Mouse (Mus musculus): ENCODE results near the gene Fggy. TPM values are rescaled to one million over a fixed set of nuclear protein-coding genes. Genes with fewer than 3 reads are reported as not detected.
A peak's percentile ranks its signal among the peaks of the same experiment; 100 is the strongest.

The Fggy gene
- 10 to 100 TPM; 18.3 to 22.1 TPM for total RNA-seq (2021)
- long read RNA-seq, experiment 1, transcript Fggy-202 (16 exons, 1,891 nt), result major isoform, 10 of 23 reads
- long read RNA-seq, experiment 1, partial matches to known transcripts, result 0 of 23 reads
- long read RNA-seq, experiment 1, other reads (novel, unspliced or antisense), result 12 of 23 reads
- long read RNA-seq, experiment 2, transcript Fggy-202 (16 exons, 1,891 nt), result major isoform, 6 of 20 reads
- long read RNA-seq, experiment 2, partial matches to known transcripts, result 2 of 20 reads
- long read RNA-seq, experiment 2, other reads (novel, unspliced or antisense), result 12 of 20 reads

DNA sequence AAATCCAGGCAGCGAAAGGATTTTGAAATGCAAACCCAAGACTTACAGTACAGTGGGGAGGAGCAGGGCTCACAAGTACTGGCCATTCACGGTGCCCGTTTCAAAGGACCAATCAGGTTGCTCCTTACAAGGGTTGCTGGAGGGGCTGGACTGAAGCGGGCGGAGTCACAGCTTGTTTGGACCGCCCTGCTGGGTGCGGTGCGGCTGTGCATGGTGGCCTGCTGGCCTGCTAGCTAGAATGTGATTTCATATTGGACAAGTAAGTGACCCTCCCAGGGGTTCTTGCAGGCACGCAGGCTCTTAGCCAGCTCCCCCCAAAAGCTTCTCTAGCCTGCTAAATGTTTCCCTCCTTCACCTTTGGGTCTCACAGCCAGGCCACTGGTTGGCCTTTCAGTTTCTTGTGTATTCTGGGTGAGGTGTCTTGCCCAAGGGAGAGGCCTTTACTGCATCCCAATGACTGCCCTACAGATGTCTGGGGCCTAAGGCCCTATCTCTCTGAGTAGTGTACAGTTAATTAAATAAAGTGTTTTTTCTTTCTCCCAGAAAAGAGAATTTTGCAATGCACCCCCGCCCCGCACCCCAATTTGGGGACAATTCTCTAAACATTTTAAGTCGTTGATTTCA is at the start of gene Fggy:
Gene Fggy, plus strand, starts transcription at position 175 of the 624 bp plus-strand sequence.
- peak; percentile 97 to 99 for DNase-seq (ENCODE audit: low spot score in 2 of 2)

DNA sequence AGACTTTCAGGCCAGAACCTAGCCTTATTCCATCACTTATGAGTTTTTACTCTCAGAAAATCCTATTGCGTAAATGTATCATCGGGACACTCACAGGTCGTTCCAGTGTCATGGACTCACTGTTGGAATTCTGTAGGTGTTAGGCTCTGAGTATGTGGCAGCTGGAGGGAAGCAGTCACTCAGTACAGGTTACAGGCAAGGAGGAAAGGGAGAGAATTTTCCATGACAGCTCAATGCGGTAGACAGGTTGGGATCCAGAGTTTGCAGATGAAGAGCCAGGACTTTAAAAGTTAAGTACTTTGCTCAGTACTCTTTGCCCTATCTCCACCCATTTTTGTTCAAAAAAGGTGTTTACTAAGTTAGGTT is 49.4 kb upstream of the Fggy start:
- no peak for DNase-seq (ENCODE audit: low spot score in 2 of 2)

DNA sequence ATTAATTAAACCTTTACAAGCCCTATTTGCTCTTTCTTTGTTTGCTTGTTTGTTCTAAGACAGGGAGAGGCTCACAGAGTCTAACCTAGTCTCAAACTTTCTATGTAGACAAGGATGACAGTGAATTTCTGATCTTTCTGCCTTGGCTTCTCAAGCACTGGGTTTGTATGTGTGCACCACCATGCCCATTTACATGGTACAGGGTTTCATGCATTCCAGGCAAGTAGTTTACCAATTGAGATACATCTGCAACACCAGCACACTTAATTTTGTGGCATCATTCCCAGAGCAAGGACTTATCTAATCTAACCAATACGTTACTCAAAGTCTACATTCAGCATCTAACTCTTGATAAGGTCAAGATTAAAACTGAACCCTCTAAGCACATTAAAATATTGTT is 38.9 kb upstream of the Fggy start:
- no peak for DNase-seq (ENCODE audit: low spot score in 2 of 2)

DNA sequence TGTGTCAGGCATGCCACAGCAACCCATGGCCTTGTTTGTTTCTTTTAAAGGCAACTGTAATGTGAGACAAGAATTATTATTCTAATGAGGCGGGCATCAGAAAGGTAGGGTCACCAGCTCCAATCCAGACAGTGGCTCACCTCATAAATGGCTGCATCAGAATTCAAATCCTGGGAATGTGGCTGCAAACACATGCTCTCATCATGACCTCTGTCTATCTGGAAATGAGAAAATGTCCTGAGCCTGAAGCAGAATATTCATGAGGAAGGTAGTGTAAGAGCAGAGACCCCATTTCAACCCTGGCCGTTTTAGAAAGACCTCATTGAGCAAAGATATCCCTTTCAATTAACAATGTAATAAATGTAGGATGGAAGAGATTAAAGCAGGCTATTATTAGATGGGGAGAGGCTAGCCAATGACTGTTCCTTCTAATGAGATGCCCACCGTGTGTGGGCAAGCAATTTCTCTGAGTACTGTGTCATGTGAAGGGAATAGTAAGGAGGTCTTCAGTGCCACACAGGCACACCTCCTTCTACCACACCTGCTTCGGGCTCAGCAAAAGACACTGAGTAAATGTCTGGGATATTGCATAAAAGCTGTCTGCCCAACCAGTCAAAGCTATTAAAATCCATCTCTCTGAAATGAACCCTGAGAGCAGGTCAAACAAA is 37.2 kb upstream of the Fggy start:
- no peak for DNase-seq (ENCODE audit: low spot score in 2 of 2)

DNA sequence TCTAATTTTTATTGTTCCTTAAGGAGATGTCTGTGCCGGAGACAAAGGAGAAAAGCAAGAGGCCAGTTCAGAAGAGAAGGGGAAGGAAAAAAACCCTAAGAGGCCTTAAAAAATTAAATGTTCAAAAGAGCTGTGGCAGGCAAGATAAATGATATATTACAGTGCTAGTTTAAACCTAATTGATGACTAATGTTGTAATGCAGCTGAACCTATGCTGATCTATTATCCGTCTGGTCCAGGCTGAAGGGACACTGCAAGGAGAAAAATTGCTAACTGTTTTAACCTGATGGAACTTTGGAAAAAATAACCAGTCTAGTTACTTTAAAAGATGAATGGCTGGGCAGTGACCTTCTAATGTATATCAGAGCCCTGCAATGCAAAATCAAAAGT is 36.7 kb upstream of the Fggy start:
- DNase-seq (ENCODE audit: low spot score in 2 of 2), result no peak

DNA sequence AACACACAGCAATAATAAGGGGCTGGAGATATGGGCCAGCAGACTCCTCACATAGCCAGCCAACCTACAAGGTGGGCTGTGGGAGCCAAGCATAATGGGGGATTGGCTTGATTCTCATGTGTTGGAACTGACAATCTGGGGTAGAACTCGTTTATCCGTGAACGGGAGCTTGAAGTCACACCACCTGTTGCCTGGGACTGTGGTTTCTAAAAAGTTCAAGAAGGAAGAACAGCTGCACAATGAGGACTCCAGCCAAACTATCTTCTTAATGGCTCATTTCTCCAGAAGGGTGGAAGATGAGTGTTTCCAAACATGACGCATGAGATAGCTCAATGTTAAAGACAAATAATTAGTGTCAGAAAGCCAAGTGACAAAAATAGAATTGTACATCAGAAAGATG is 30.7 kb upstream of the Fggy start:
- DNase-seq (ENCODE audit: low spot score in 2 of 2), result no peak

DNA sequence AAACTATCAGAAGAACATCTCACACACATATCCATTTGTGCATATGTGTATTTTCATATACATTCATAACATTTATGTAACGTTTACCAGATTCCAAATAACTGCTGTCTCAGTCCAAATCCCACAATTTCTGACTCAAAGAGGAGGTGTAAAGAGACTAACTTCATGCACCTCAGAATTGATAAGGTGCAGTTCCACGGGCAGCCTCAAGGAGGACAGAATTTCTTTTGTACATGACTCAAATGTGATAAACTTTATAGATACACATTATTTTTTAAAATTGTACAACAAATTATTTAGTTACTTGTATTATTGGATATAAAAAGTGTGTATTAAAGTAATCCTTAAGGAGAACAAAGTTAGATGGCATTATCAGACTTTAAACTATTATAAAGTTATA is 26.6 kb upstream of the Fggy start:
- DNase-seq (ENCODE audit: low spot score in 2 of 2), result no peak

DNA sequence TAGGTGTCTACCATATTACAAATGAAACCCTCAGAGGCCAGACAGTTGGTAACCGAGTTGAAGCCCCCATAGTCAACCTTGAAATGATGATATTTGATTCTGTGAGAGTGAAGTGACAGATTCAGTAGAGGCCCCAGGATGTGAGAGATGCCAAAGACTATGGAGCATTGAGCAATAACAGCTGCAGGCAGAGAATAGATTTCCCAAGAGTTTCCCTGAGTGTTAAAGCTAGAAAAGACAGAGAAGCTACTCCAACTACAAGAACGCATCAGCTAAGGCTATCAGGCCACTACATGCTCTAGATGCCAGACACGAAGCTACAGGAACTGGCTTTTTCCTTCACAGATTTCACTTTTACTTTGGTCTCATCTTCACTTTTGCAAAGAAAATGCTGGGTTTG is 23.4 kb upstream of the Fggy start:
- no peak for DNase-seq (ENCODE audit: low spot score in 2 of 2)

DNA sequence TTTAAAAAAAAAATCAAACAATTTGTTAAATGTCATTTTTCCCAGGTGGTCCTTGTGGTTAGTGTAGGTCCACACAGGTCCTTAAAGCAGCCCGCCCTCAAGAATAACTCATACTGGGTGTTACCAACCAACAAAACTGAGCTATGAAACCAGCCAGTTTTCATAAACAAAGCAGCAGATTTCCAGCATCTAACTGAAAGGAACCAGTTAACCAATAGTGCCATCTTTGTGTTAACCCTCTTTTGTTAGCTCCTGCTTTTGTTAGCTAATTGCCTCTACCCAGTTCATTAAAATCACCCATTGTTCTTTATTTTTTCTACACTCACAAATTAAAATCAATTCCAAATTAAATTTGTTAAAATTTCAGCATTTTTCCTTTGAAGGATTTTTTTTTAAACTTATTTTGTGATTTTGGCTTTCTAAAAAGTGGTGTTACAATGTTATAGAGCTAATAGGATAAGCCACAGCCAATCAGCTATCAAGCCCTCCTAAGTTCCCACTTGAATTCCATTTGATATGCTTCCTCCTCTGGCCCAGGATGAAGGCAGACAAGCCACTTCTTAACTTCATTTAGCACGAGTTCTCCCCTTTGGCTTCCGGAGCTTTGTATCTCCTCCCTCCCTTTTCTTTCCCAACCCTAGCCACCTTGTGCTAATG is 15.8 kb upstream of the Fggy start:
- DNase-seq (ENCODE audit: low spot score in 2 of 2), result no peak

DNA sequence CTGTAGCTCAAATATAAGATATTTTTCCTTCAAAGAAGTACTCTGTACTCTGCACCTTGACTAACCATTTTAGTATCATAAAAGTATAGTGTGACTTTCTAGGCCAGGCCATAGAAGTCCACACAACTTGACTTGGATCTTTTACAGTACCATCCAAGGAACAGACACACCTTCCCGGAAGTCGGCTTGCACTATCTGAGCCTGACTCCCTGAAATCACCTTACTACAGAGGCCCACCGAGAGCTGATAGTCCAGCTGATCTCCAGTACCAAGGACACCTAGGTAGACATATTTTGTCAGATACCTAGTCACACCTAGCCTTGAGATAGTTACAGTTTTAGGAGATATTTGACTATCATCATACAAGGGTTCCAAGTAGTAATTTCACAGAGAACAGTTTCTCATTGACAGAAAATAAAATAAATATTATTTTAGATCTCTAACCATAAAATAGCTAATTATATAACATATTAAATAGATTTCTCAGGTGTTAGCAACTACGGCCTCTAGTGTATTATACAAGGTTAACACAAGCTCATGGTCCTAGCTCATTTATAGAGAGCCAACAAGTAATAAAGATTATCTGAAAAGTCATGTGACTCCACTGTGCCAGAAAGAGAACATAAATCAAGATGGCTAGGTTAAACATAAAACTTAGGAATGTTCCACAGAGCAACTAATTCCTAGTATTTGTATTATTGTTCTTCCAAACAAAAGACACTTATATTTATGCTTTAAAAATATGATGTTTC is 15.1 kb upstream of the Fggy start:
- no peak for DNase-seq (ENCODE audit: low spot score in 2 of 2)

DNA sequence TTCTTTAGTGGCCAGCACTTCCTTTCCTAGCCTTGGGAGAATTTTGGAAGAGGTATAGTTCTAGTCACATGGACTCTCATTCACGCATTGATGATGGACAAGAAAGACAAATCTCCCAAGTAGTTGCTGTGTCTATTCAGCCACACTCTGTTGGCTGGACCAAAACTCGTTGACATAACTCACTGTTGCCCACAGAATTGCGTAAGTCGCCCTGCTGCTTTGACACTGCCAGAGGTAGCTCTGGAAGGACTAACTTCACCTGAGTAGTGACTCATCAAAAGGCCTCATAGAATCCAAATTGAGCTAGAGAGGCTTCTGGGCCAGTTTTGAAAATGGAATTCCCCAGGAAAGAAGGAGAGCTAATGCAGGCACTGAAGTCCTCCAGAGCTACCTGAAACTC is 13.8 kb upstream of the Fggy start:
- DNase-seq (ENCODE audit: low spot score in 2 of 2), result no peak

DNA sequence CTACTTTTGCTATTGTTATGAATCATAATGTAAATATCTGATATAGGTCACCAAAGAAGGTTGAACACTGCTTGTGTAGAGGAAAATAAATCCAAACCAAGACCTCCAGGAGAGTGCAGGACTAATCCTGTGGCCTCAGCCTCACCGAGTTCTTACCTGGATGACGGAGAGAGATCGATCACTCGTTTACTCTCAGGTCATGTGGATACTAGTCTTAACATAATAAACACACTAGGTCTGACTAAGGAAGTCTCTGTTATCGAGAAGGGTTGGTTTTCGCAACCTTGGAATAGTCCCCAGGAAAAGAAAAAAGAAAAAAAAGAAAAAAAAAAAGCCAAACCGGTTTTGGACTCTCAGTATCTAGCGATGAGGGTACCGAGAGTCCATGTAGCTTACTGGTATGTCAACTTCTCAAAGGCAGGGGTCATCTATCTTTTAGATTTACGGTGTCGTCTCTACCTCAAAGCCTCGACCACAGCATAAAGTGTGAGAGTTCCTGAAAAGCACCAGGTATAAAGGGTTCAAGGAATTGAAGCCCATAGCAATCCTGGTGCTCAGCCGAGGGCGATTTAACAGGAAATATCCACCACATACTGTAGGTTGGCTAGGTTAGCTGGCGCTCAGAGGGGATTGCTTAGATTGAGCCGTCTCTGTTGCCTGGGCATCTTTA is 509 bp upstream of the Fggy start:
- no peak for DNase-seq (ENCODE audit: low spot score in 2 of 2)

DNA sequence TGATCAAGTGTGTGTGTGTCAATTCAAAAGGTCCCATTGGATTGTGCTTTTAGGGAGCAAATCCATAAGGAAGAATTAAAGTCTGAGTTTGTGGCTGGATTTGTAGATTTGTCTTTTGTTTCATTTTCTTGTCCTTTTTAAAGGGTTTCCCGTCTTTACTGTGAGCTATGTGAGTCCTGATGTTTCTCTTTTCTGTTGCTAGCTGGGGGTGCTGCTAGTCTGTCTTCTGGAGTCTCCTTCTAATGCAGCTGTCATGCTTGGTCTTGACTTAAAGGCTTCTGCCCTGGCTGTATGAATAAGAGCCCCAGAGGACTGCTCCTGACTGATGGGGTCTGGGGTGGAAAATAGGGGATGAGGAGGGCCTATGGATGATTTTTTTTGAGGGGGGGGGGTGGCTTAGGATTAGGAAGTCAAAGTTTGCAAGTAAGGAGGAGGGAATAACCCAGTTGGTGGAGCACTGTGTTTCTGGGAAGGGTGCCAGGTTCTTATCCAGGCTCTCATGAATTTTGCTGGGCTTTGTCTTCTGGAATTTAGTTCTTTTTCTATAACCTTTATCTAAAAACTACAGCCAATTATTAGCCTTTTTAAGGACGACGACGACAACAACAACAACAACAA is 1.1 kb downstream of the Fggy start:
- DNase-seq (ENCODE audit: low spot score in 2 of 2), result peak; percentile 13 to 34

DNA sequence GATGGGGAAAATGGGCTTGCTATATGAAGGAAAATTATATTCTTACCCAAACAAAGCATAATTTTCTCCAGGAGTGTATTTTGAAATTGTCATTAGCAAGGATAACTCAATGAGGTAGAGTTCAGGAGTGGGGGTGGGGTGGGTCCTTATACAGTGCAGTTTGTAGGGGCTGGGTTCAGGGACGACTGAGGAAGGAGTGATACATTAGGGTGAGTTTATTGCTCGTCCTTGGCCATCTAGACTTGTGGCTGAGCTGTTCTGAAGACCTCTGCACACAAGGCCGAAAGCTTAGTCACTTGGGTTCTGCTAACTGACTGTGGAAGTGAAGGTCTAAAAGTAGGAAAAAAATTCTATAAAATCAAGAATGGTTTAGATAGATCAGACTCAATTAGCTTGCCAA is 14.3 kb downstream of the Fggy start:
- DNase-seq (ENCODE audit: low spot score in 2 of 2), result no peak

DNA sequence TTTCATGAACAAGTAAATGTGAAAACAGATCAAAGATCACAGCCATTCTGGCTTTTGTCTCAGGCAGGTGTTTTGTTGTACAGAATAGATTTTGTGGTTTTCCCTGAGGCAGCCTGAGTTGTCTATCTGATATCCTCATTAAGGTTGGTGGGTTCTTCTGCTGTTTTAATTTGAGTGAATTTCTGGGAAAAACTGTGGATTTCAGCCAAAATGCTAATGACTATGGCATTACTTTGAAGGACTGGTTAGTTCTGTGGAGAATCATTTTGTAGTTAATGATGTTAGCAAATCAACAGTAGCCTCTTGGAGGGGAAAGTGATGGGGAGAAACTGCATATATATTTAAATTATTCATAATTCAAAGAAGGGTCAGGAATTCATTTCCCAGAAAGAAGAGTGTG is 16.4 kb downstream of the Fggy start:
- DNase-seq (ENCODE audit: low spot score in 2 of 2), result no peak

DNA sequence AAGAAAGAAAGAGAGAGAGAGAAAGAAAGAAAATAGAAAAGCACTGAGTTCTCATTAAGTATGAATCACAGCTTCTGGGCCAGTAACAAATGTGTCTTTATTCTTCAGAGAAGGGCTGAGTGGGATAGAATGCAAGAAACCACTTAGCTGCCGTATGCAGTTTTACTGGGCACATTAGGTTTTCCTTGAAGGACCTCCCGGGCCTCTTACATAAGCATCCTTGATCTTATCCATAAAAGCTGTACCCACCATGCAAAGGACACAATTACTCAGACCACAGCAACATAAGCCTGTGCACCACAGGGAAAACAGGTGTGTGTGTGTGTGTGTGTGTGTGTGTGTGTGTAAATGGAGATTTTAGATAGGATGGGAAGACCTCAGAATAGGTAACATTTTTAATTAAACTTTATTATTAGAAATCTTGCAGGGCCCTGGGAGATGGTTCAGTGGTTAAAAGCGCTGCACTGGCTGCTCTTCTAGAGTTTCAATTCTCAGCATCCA is 18.2 kb downstream of the Fggy start:
- DNase-seq (ENCODE audit: low spot score in 2 of 2), result no peak

DNA sequence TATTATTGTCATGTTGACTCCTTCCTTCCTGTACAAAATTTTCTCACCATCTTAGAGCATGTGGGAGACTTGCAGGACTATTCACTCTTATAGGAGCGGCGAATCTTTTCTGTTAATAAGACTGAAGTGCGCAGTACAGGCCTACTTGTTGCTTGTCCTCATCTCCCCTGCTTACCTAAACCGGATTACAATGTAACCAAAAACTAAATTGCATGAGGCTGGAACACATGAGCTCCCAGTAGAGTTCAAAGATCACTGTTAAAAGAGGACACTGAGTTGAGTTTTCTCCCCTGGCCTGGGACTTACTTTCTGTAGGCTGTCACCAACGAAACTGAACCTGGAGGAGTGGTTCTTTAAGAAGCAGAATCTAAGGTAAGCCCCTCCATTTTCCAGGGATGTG is 21.9 kb downstream of the Fggy start:
- DNase-seq (ENCODE audit: low spot score in 2 of 2), result no peak

DNA sequence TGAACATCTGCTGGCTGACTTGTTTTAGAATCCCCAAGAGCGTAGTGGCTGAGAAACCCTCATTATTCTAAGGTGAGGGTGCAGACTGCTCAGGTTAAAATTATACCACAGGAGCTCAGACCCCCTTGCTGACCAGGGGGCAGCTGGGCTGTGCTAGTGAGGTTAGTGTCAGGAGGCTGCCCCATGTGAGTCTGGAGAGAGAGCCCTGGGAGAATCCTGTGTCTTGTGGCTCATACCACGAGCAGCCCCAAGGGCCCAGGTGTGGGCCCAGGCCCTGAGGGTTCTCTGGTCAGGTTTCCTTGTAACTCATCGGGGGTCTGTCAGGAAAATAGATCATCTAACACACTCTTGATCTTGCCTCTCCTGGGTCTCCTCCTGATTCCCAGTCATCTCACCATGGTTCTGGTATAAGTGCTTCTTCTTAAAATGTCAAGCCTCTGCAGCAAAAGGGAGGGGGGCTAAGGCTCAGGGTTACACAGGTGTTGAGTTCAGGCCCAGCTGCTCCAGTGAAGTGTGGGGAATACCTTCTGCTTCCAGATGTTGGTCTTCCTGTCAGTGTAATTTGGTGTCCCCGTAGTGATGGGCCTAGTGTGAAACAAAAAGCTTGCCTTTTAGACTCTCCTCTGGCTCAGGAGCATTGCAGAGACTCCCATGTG is 26.9 kb downstream of the Fggy start:
- no peak for DNase-seq (ENCODE audit: low spot score in 2 of 2)

DNA sequence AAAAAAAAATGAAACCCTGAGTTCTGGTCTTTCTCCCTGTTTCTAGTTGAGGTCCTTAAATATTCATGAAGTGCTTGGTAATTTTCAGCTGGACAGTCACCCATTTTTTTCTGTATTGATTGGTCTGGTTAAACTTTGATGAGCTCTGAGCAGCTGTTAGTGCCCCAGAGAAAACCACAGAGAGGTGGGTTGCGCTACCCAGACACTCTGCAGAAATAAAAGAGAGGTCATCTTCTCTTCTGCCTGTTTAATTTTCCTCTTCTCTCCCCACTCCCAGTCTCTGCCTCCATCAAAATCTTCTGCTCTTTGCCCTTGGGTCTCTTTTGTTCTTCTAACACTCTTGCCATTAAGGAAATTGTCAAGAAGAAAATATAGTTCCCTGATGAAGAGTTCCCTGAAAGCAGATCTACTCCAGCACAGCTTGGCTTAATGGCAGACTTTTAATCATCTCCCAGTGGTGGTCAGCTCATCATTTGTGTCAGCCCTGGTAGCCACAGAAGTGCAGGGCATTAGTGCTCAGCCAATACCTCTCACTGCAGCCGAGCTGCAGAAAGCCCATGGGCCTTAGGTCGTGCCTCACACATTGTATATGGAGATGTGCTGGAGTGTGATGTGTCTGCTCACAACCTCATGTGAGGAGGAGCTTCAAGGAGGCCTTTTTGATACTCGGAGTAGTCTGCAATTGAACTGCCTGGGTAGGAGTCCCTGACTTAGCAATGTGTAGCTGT is 29.1 kb downstream of the Fggy start:
- no peak for DNase-seq (ENCODE audit: low spot score in 2 of 2)
